Mouse (Mus musculus) kidney, adult 2 months (tissue): ENCODE data around the gene Osmr.

ENCODE experiments used
- CTCF ChIP-seq: fragments of 200-500 bp; conservative IDR thresholded peaks from 2 replicates; pipeline ENCODE4 v1.5.1; 2011; ENCODE audit warnings: low read depth, mild to moderate bottlenecking, control low read depth, low read length, moderate library complexity, mixed read lengths; ENCODE audit not compliant: insufficient read depth, insufficient read length
- POLR2A ChIP-seq: fragments of 200-500 bp; IDR thresholded peaks from one replicate; pipeline ENCODE4 v1.6.1; 2011; ENCODE audit warnings: low read depth, low read length, control low read depth

DNA sequence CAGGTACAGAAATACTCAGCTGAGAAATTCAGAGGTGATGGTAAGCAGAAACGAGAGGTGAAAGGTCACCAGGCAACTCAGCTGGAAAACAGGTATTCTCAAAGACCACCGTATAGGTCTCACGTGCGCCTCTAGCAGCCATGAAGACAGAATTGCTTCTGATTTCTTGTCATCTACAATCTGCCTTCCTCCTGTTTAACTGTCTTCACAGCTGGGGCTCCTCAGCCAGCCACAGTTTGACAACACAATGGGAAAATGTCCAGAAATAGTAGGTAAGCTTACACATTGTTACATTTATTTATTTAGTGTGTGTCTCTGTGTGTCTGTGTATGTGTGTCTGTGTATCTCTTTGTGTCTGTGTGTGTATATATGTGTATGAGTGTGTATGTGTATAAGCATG, 12.6 kb downstream of the Osmr start:
- TF ChIP-seq CTCF (no peak), POLR2A (no peak)
